10 mouse cellular contexts compared by ENCODE assay signal in the genomic region with DNA sequence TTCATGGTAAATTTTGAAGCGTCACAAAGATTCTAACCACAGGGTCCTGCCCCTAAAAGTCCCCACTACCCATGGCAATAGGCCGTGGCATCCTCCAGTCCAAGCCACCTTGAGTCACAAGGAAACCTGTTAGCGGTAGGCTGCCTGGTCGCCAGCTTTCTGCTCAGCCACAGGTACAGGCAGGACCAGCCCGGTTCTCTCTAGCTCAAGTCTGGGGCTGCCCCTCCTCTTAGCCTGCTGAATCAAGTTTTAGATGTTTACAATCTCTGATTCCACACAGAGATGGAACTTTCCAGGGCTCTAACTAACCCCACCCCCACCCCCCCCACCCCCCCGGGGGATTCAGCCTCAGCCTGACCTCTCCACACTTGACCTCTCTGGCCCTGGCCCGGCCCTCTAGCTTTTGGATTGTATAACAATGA. TPM values are rescaled to one million over a fixed set of nuclear protein-coding genes. Genes with fewer than 3 reads are reported as not detected.
DNase-seq lines count a peak whose midpoint lies in the region.
"Had no signal": no experiment of that assay in that cellular context is flagged by ENCODE, and none has a peak within 500 bp of the region (broad histone marks: within the 10 kb centered on the region; RNA-seq: fewer than 3 reads in every experiment).

No protein-coding gene starts in this region.

- H3K4me3 ChIP-seq in embryonic facial prominence, embryonic 10.5 days, result no peak overlapping the region

- H3K4me1 ChIP-seq in embryonic facial prominence, embryonic 10.5 days, result peaks cover 34% of the 10 kb centered on the region

- H3K27me3 ChIP-seq in embryonic facial prominence, embryonic 10.5 days (replicated peaks; ENCODE audit: low read depth, poor library complexity, severe bottlenecking), result no peaks in the 10 kb centered on the region
- H3K27me3 ChIP-seq: Patski had no signal

- 42% methylated on average over 7 of the region's 7 CpGs for WGBS in embryonic facial prominence, embryonic 10.5 days

- H3K36me3 ChIP-seq in embryonic facial prominence, embryonic 10.5 days (replicated peaks), result no peaks in the 10 kb centered on the region

- DNase-seq in embryo, embryonic 9.5 days (ENCODE audit: extremely low spot score), result peak; percentile 58
- DNase-seq in embryo, embryonic 10.5 days (ENCODE audit: low spot score), result no peak
- DNase-seq in A20 (ENCODE audit: low read depth, low spot score), result peak; percentile 61
- DNase-seq in embryonic facial prominence, embryonic 10.5 days (ENCODE audit: low spot score), result peak; percentile 43
- DNase-seq in kidney, postnatal 10 days, result peak; percentile 71
- DNase-seq in adrenal gland, adult 18-20 months (ENCODE audit: low spot score in 2 of 2), result no peak
- DNase-seq in adrenal gland, postnatal 36 days, result no peak
- DNase-seq in layer of hippocampus, postnatal 14 days (ENCODE audit: low spot score in 2 of 2), result no peak

- H3K27ac ChIP-seq in embryonic facial prominence, embryonic 10.5 days (replicated peaks), result peak overlapping the region; percentile 32
- H3K27ac ChIP-seq: macrophage had no signal

- H3K9me3 ChIP-seq in embryonic facial prominence, embryonic 10.5 days, result no peaks in the 10 kb centered on the region

RNA-seq across cellular contexts. Expression of a gene that starts 36.4 kb away (rescaled TPM):
- polyA plus RNA-seq in embryonic facial prominence, embryonic 10.5 days (2016; fragmentation: Nextera tagmentation; extraction: Ambion mirVana), result 593 and 611 TPM in 2 replicates
- total RNA-seq in adrenal gland, adult 18-20 months (2021), result 10 to 100 TPM; 47.4 to 77.7 TPM
- 10 to 100 TPM; 60.0 to 74.0 TPM for total RNA-seq in adrenal gland, postnatal 36 days (2021)
- total RNA-seq in layer of hippocampus, postnatal 14 days (2021), result 10 to 100 TPM; 77.9 to 91.6 TPM

RNA-seq across cellular contexts. Expression of a gene that starts 53.7 kb away (rescaled TPM):
- polyA plus RNA-seq in embryonic facial prominence, embryonic 10.5 days (2016; fragmentation: Nextera tagmentation; extraction: Ambion mirVana), result 516 and 527 TPM in 2 replicates
- 100 to 1,000 TPM; 560 to 640 TPM for total RNA-seq in adrenal gland, adult 18-20 months (2021)
- total RNA-seq in adrenal gland, postnatal 36 days (2021), result 100 to 1,000 TPM; 522 to 588 TPM
- total RNA-seq in layer of hippocampus, postnatal 14 days (2021), result 100 to 1,000 TPM; 254 to 300 TPM

Comparison
In these comparisons a context has a peak if more than half of its experiments do, and no peak if none do; other contexts are left out.
1. DNase-seq: peak in embryo, embryonic 9.5 days (single experiment), A20 (single experiment), embryonic facial prominence, embryonic 10.5 days (single experiment) and kidney, postnatal 10 days (single experiment); none in embryo, embryonic 10.5 days (single experiment), adrenal gland, adult 18-20 months (0 of 2), adrenal gland, postnatal 36 days (0 of 2) and layer of hippocampus, postnatal 14 days (0 of 2).